In genomic region chr11:113990466-113990865, GRCm38 (mm10) we compare ENCODE assay signal across 9 mouse cellular contexts.
DNase-seq lines count a peak whose midpoint lies in the region; ATAC-seq and TF ChIP-seq lines count a peak whose summit lies in the region.
"Had no signal": no experiment of that assay in that cellular context is flagged by ENCODE, and none has a peak within 500 bp of the region (broad histone marks: within the 10 kb centered on the region; RNA-seq: fewer than 3 reads in every experiment).

No protein-coding gene starts in this region.

- H3K9ac ChIP-seq in CH12.LX (ENCODE audit: insufficient read depth, low read depth), result no peak overlapping the region
- H3K9ac ChIP-seq in forebrain, embryonic 13.5 days, result peak overlapping the region; percentile 13; the same call in 1 of the 2 replicates
- no peak overlapping the region for H3K9ac ChIP-seq in liver, postnatal 0 days (replicated peaks)

- no peaks in the 10 kb centered on the region for H3K9me3 ChIP-seq in CH12.LX (replicated peaks; ENCODE audit: low read length)
- no peaks in the 10 kb centered on the region for H3K9me3 ChIP-seq in forebrain, embryonic 13.5 days (replicated peaks)
- H3K9me3 ChIP-seq in liver, postnatal 0 days (ENCODE audit: low read length), result no peaks in the 10 kb centered on the region

- no peak for TF ChIP-seq POLR2A in CH12.LX (IDR thresholded peaks at IDR 0.05; ENCODE audit: low read depth, low read length)

- H3K27ac ChIP-seq in CH12.LX (ENCODE audit: insufficient read depth, low read depth), result no peak overlapping the region
- peak overlapping the region; percentile 25; the same call in 1 of the 2 replicates for H3K27ac ChIP-seq in forebrain, embryonic 13.5 days
- H3K27ac ChIP-seq in liver, postnatal 0 days (ENCODE audit: low read depth), result no peak overlapping the region

- WGBS in forebrain, embryonic 13.5 days, result 3% methylated on average over 6 of the region's 6 CpGs
- 8% methylated on average over 6 of the region's 6 CpGs for WGBS in liver, postnatal 0 days (ENCODE audit: insufficient replicate concordance)

- ATAC-seq in forebrain, embryonic 13.5 days, result peak; percentile 88
- no peak for ATAC-seq in liver, postnatal 0 days

- H3K4me1 ChIP-seq in CH12.LX (ENCODE audit: control insufficient read depth in 1 of 2, insufficient read depth in 2 of 2), result peaks cover 0 to 15% of the 10 kb centered on the region in 2 experiments; a peak in 2 of 4 replicates
- peaks cover 47% of the 10 kb centered on the region for H3K4me1 ChIP-seq in forebrain, embryonic 13.5 days
- H3K4me1 ChIP-seq in liver, postnatal 0 days (ENCODE audit: insufficient read depth), result no peaks in the 10 kb centered on the region

- peak; percentile 62 for DNase-seq in CH12.LX (ENCODE audit: extremely low read depth)
- peak; percentile 1 for DNase-seq in c-Kit-positive CD71-positive TER-119-negative erythroid progenitor cells, embryonic 14.5 days (ENCODE audit: low read depth)
- peak; percentile 34 to 53 for DNase-seq in heart, postnatal 14 days
- DNase-seq in kidney, postnatal 25 days, result peak; percentile 46 to 61
- peak; percentile 23 for DNase-seq in liver, postnatal 0 days
- peak; percentile 42 for DNase-seq in ovary, adult 18-20 months (ENCODE audit: low spot score)
- DNase-seq in T-cell, adult 2 months (ENCODE audit: low spot score), result no peak

- TF ChIP-seq CTCF in CH12.LX (conservative IDR thresholded peaks at IDR 0.05 in 1 of 2, IDR thresholded peaks at IDR 0.05 in 1 of 2; ENCODE audit: low read depth in 2 of 2, low read length in 2 of 2), result no peak
- TF ChIP-seq CTCF in liver, postnatal 0 days (IDR thresholded peaks at IDR 0.05; ENCODE audit: low read depth), result no peak

- no peaks in the 10 kb centered on the region for H3K36me3 ChIP-seq in CH12.LX (replicated peaks in 1 of 2; ENCODE audit: control insufficient read depth in 1 of 2, insufficient read depth in 1 of 2, low read length in 1 of 2)
- no peaks in the 10 kb centered on the region for H3K36me3 ChIP-seq in forebrain, embryonic 13.5 days (ENCODE audit: poor library complexity, severe bottlenecking)
- H3K36me3 ChIP-seq in liver, postnatal 0 days (replicated peaks; ENCODE audit: insufficient read depth, low read length), result no peaks in the 10 kb centered on the region
- H3K36me3 ChIP-seq: G1E had no signal

- H3K79me2 ChIP-seq in CH12.LX (replicated peaks; ENCODE audit: control insufficient read depth, extremely low read depth, insufficient read depth, poor library complexity, severe bottlenecking), result no peaks in the 10 kb centered on the region

- intact Hi-C loops in heart, postnatal 14 days (cut with DNase I), result no loop called here

- H3K4me3 ChIP-seq in CH12.LX (replicated peaks in 1 of 3; ENCODE audit: low read depth in 2 of 3, low read length in 2 of 3, poor library complexity in 1 of 3), result peak overlapping the region in 2 of 3 experiments; percentile 22 to 24
- peak overlapping the region; percentile 22; the same call in 1 of the 2 replicates for H3K4me3 ChIP-seq in forebrain, embryonic 13.5 days
- H3K4me3 ChIP-seq in liver, postnatal 0 days (ENCODE audit: low read depth, low read length), result no peak overlapping the region

- H3K4me2 ChIP-seq in CH12.LX (ENCODE audit: insufficient read depth, low read depth, poor library complexity, severe bottlenecking), result no peak overlapping the region
- peak overlapping the region; percentile 46 for H3K4me2 ChIP-seq in forebrain, embryonic 13.5 days
- H3K4me2 ChIP-seq in liver, postnatal 0 days (ENCODE audit: low read depth, low read length), result no peak overlapping the region

- TF ChIP-seq EP300 in CH12.LX (IDR thresholded peaks at IDR 0.05; ENCODE audit: low read length), result no peak
- TF ChIP-seq EP300 in liver, postnatal 0 days (IDR thresholded peaks at IDR 0.05; ENCODE audit: low read depth), result no peak

- in situ Hi-C loops in CH12.LX (cut with MboI; ENCODE audit: low pct_ligation_motif_present, low pct_unique_long_range_greater_than_20kb, low sequenced_read_pairs), result loop anchor here (10.0 kb wide), 1 partner anchor 116 kb away; no protein-coding TSS in a partner anchor

- dilution Hi-C loops in CH12.LX (cut with MboI; ENCODE audit: extremely low pct_ligation_motif_present, extremely low pct_unique_long_range_greater_than_20kb, low sequenced_read_pairs), result no loop called here

- peaks cover 51% of the 10 kb centered on the region for H3K27me3 ChIP-seq in CH12.LX (replicated peaks)
- peaks cover 17% of the 10 kb centered on the region for H3K27me3 ChIP-seq in forebrain, embryonic 13.5 days
- H3K27me3 ChIP-seq in liver, postnatal 0 days (ENCODE audit: insufficient read depth, low read length), result no peaks in the 10 kb centered on the region

- TF ChIP-seq RAD21 in CH12.LX (IDR thresholded peaks at IDR 0.05; ENCODE audit: low read depth, low read length), result no peak

TF ChIP-seq in CH12.LX, 34 proteins besides CTCF, POLR2A, EP300 and RAD21:
- no peak for TF ChIP-seq ETS1 (conservative IDR thresholded peaks at IDR 0.05; ENCODE audit: low read depth, low read length)
- TF ChIP-seq CHD2 (IDR thresholded peaks at IDR 0.05; ENCODE audit: low read length), result peak; percentile 77
- TF ChIP-seq NELFE (IDR thresholded peaks at IDR 0.05; ENCODE audit: low read depth, low read length), result 0 out of 2 replicates have a peak, but pooled peaks have one; percentile 27
- TF ChIP-seq SIN3A (IDR thresholded peaks at IDR 0.05; ENCODE audit: low read length), result no peak
- no peak for TF ChIP-seq ZKSCAN1 (IDR thresholded peaks at IDR 0.05; ENCODE audit: borderline replicate concordance, low read depth, low read length)
- no peak for TF ChIP-seq KAT2A (IDR thresholded peaks at IDR 0.05; ENCODE audit: insufficient replicate concordance, low read length)
- no peak for TF ChIP-seq NRF1 (IDR thresholded peaks at IDR 0.05; ENCODE audit: low read depth, low read length)
